Mouse (Mus musculus) kidney, adult 11 months (tissue): ENCODE measurements around the gene Srek1ip1.

Experiments
- DNase-seq: peaks from one replicate; pipeline ENCODE4 v3.0.0; 2022

Srek1ip1 gene

GRCm38 (mm10) chr13:104792184-104792583 lies at the start of gene Srek1ip1:
Gene Srek1ip1 (plus strand): TSS chr13:104792484.
- DNase-seq = no peak

GRCm38 (mm10) chr13:104742866-104743265 lies 49.4 kb upstream of the Srek1ip1 start:
- DNase-seq = no peak

GRCm38 (mm10) chr13:104747032-104747431 lies 45.3 kb upstream of the Srek1ip1 start:
- no peak for DNase-seq

- no peak for DNase-seq
These were observed 32.9 kb upstream of the Srek1ip1 start for GRCm38 (mm10) chr13:104759381-104759780.

GRCm38 (mm10) chr13:104762401-104762800 lies 29.9 kb upstream of the Srek1ip1 start:
- DNase-seq = no peak

- DNase-seq = no peak
These were observed 29.1 kb upstream of the Srek1ip1 start for GRCm38 (mm10) chr13:104763193-104763592.

GRCm38 (mm10) chr13:104779104-104779670 lies 13.1 kb upstream of the Srek1ip1 start:
- DNase-seq = no peak

- DNase-seq = no peak
These were observed 5.0 kb upstream of the Srek1ip1 start for GRCm38 (mm10) chr13:104787260-104787659.

- DNase-seq = no peak
These were observed 2.6 kb upstream of the Srek1ip1 start for GRCm38 (mm10) chr13:104789663-104790062.

GRCm38 (mm10) chr13:104794421-104794820 lies 2.1 kb downstream of the Srek1ip1 start:
- no peak for DNase-seq

GRCm38 (mm10) chr13:104799067-104799466 lies 6.8 kb downstream of the Srek1ip1 start:
- no peak for DNase-seq

- no peak for DNase-seq
These were observed 7.4 kb downstream of the Srek1ip1 start for GRCm38 (mm10) chr13:104799566-104800182.

- DNase-seq = no peak
These were observed 13.4 kb downstream of the Srek1ip1 start for GRCm38 (mm10) chr13:104805681-104806080.

GRCm38 (mm10) chr13:104816270-104816634 lies 24.0 kb downstream of the Srek1ip1 start:
- DNase-seq = peak; percentile 6

- DNase-seq = peak; percentile 74
These were observed 24.6 kb downstream of the Srek1ip1 start, which contains the start of gene Cwc27 for GRCm38 (mm10) chr13:104816635-104817571. Gene Cwc27 (minus strand): TSS chr13:104817142.

- no peak for DNase-seq
These were observed 25.4 kb downstream of the Srek1ip1 start for GRCm38 (mm10) chr13:104817696-104818095.

- DNase-seq = no peak
These were observed 28.9 kb downstream of the Srek1ip1 start for GRCm38 (mm10) chr13:104821192-104821591.

- no peak for DNase-seq
These were observed 29.6 kb downstream of the Srek1ip1 start for GRCm38 (mm10) chr13:104821908-104822307.

- no peak for DNase-seq
These were observed 30.1 kb downstream of the Srek1ip1 start for GRCm38 (mm10) chr13:104822411-104822838.

GRCm38 (mm10) chr13:104825470-104825869 lies 33.2 kb downstream of the Srek1ip1 start:
- no peak for DNase-seq

GRCm38 (mm10) chr13:104832811-104833210 lies 40.5 kb downstream of the Srek1ip1 start:
- no peak for DNase-seq

GRCm38 (mm10) chr13:104837628-104838027 lies 45.3 kb downstream of the Srek1ip1 start:
- DNase-seq = no peak

GRCm38 (mm10) chr13:104841937-104842336 lies 49.7 kb downstream of the Srek1ip1 start:
- DNase-seq = no peak
